Mouse (Mus musculus): ENCODE measurements at regions not wholly inside any gene's neighbourhood (a gene's known extent, or its start where the extent isn't known, plus 50 kb on each side); places are given as distances from the start of the nearest gene placed in this dataset.

GRCm38 (mm10) chr15:56045510-56046245 is 1431.7 kb downstream of the Slc22a22 start:
- no peak for DNase-seq (ENCODE audit: low spot score in 2 of 2)

- DNase-seq (ENCODE audit: low spot score in 2 of 2): no peak
Measured at GRCm38 (mm10) chr15:56043282-56043681, 1434.1 kb downstream of the Slc22a22 start.

- no peak for DNase-seq (ENCODE audit: low spot score in 2 of 2)
Measured at GRCm38 (mm10) chr15:56042449-56042848, 1435.0 kb downstream of the Slc22a22 start.

GRCm38 (mm10) chr15:56030007-56030406 is 1447.4 kb downstream of the Slc22a22 start:
- DNase-seq (ENCODE audit: low spot score in 2 of 2): no peak

GRCm38 (mm10) chr15:56027197-56027818 is 1450.1 kb downstream of the Slc22a22 start:
- DNase-seq (ENCODE audit: low spot score in 2 of 2): no peak

- no peak for DNase-seq (ENCODE audit: low spot score in 2 of 2)
Measured at GRCm38 (mm10) chr15:56024705-56025104, 1452.7 kb downstream of the Slc22a22 start.

GRCm38 (mm10) chr15:56023862-56024484 is 1453.5 kb downstream of the Slc22a22 start:
- no peak for DNase-seq (ENCODE audit: low spot score in 2 of 2)

GRCm38 (mm10) chr15:56022315-56022714 is 1455.1 kb downstream of the Slc22a22 start:
- DNase-seq (ENCODE audit: low spot score in 2 of 2): no peak

GRCm38 (mm10) chr15:56018141-56018540 is 1459.3 kb downstream of the Slc22a22 start:
- DNase-seq (ENCODE audit: low spot score in 2 of 2): no peak

GRCm38 (mm10) chr15:56017561-56017960 is 1459.9 kb downstream of the Slc22a22 start:
- DNase-seq (ENCODE audit: low spot score in 2 of 2): no peak

GRCm38 (mm10) chr15:56016070-56016469 is 1461.4 kb downstream of the Slc22a22 start:
- no peak for DNase-seq (ENCODE audit: low spot score in 2 of 2)

- DNase-seq (ENCODE audit: low spot score in 2 of 2): no peak
Measured at GRCm38 (mm10) chr15:56014059-56014620, 1463.3 kb downstream of the Slc22a22 start.

GRCm38 (mm10) chr15:56008603-56009174 is 1468.7 kb downstream of the Slc22a22 start:
- no peak for DNase-seq (ENCODE audit: low spot score in 2 of 2)

GRCm38 (mm10) chr15:56007376-56007775 is 1470.0 kb downstream of the Slc22a22 start:
- DNase-seq (ENCODE audit: low spot score in 2 of 2): no peak

- DNase-seq (ENCODE audit: low spot score in 2 of 2): no peak
Measured at GRCm38 (mm10) chr15:56005361-56005760, 1472.1 kb downstream of the Slc22a22 start.

- no peak for DNase-seq (ENCODE audit: low spot score in 2 of 2)
Measured at GRCm38 (mm10) chr15:56003921-56004320, 1473.5 kb downstream of the Slc22a22 start.

GRCm38 (mm10) chr15:55999605-56000004 is 1477.8 kb downstream of the Slc22a22 start:
- DNase-seq (ENCODE audit: low spot score in 2 of 2): no peak

GRCm38 (mm10) chr15:55997977-55998376 is 1479.4 kb downstream of the Slc22a22 start:
- DNase-seq (ENCODE audit: low spot score in 2 of 2): no peak

- no peak for DNase-seq (ENCODE audit: low spot score in 2 of 2)
Measured at GRCm38 (mm10) chr15:55994680-55995079, 1482.7 kb downstream of the Slc22a22 start.

GRCm38 (mm10) chr15:55975843-55976242 is 1501.6 kb downstream of the Slc22a22 start:
- DNase-seq (ENCODE audit: low spot score in 2 of 2): no peak

- DNase-seq (ENCODE audit: low spot score in 2 of 2): no peak
Measured at GRCm38 (mm10) chr15:55966780-55967179, 1510.6 kb downstream of the Slc22a22 start.

GRCm38 (mm10) chr15:55965296-55965695 is 1512.1 kb downstream of the Slc22a22 start:
- no peak for DNase-seq (ENCODE audit: low spot score in 2 of 2)

Data from thymus, postnatal 10 days (tissue).